In the genomic region with DNA sequence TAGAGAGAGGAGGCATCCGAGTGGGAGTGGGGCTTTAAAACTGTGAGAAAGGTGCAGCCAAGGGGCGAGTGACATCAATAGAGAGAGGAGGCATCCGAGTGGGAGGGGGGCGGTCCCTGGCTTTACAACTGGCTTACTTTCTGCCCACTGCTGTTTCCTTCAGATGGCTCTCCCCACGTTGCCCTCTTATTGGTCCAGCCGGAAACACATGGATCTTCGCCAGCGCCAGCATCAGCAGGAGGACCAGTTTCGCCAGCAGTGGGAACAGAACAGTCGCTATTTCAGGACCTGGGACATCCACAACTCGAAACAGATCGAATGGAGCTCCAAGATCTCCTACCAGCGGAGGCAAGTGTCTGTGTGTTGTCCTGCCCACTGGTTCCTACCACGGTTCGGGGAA, we compare ENCODE assay signal across 9 mouse cellular contexts. TPM values are rescaled to one million over a fixed set of nuclear protein-coding genes. Genes with fewer than 3 reads are reported as not detected.
DNase-seq lines count a peak whose midpoint lies in the region; ATAC-seq and TF ChIP-seq lines count a peak whose summit lies in the region.
"Had no signal": no experiment of that assay in that cellular context is flagged by ENCODE, and none has a peak within 500 bp of the region (broad histone marks: within the 10 kb centered on the region; RNA-seq: fewer than 3 reads in every experiment).

No protein-coding gene starts in this region.

- no peak for DNase-seq in heart, postnatal 14 days
- no peak for DNase-seq in right cerebral cortex, postnatal 10 days (ENCODE audit: low spot score in 2 of 2)
- DNase-seq in kidney, postnatal 25 days, result no peak
- DNase-seq: layer of hippocampus, adult 9-11 months had no signal

- TF ChIP-seq EP300 in ES-Bruce4 (IDR thresholded peaks at IDR 0.05; ENCODE audit: insufficient read depth, low read depth, low read length), result no peak

- H3K4me1 ChIP-seq in heart, embryonic 11.5 days (ENCODE audit: control insufficient read depth, insufficient read depth, low read length), result peaks cover 9% of the 10 kb centered on the region
- peaks cover 2% of the 10 kb centered on the region for H3K4me1 ChIP-seq in ES-Bruce4 (ENCODE audit: control insufficient read depth, insufficient read depth, low read length)
- H3K4me1 ChIP-seq in forebrain, embryonic 15.5 days, result peaks cover 11% of the 10 kb centered on the region

- peaks cover 8% of the 10 kb centered on the region for H3K36me3 ChIP-seq in heart, embryonic 11.5 days (ENCODE audit: control insufficient read depth, insufficient read depth, low read length)
- H3K36me3 ChIP-seq in ES-Bruce4 (ENCODE audit: control insufficient read depth, insufficient read depth, low read length, poor library complexity, severe bottlenecking) (peaks cover 12% of the 10 kb centered on the region), macrophage (ENCODE audit: inconsistent target) (peaks cover 23% of the 10 kb centered on the region; the same call in 1 of the 2 replicates)
- H3K36me3 ChIP-seq in forebrain, embryonic 15.5 days, result peaks cover 24% of the 10 kb centered on the region

- TF ChIP-seq CTCF in ES-Bruce4 (IDR thresholded peaks at IDR 0.05; ENCODE audit: low read depth, low read length), result no peak

- no peak for ATAC-seq in heart, embryonic 11.5 days (replicated peaks; ENCODE audit: insufficient number of reproducible peaks, low FRiP score, low TSS enrichment)
- no peak for ATAC-seq in forebrain, embryonic 15.5 days (replicated peaks)
- ATAC-seq in megakaryocyte-erythroid progenitor cell, adult 5-6 weeks (replicated peaks; ENCODE audit: low FRiP score, low TSS enrichment, poor library complexity, severe bottlenecking), result no peak

- 52% methylated on average over 15 of the region's 15 CpGs for WGBS in heart, embryonic 11.5 days (ENCODE audit: insufficient replicate concordance)
- 53% methylated on average over 15 of the region's 15 CpGs for WGBS in forebrain, embryonic 15.5 days
- 54% methylated on average over 15 of the region's 15 CpGs for WGBS in macrophage (ENCODE audit: missing documents)

- H3K9ac ChIP-seq in heart, embryonic 11.5 days (ENCODE audit: low read depth, low read length), result 0 out of 2 replicates have a peak overlapping the region, but pooled peaks have one; percentile 79
- H3K9ac ChIP-seq in ES-Bruce4 (ENCODE audit: low read depth, poor library complexity, severe bottlenecking), result peak overlapping the region; percentile 34
- peak overlapping the region; percentile 82 for H3K9ac ChIP-seq in forebrain, embryonic 15.5 days (replicated peaks)

- peaks cover 6% of the 10 kb centered on the region; the same call in 1 of the 2 replicates for H3K79me2 ChIP-seq in macrophage (ENCODE audit: inconsistent target)

- H3K4me3 ChIP-seq in heart, embryonic 11.5 days (ENCODE audit: low read depth, low read length), result peak overlapping the region; percentile 88
- H3K4me3 ChIP-seq in ES-Bruce4 (ENCODE audit: low read depth, low read length) (peak overlapping the region; percentile 38; the same call in 1 of the 2 replicates), macrophage (ENCODE audit: inconsistent target) (peak overlapping the region; percentile 82)
- peak overlapping the region; percentile 99 for H3K4me3 ChIP-seq in forebrain, embryonic 15.5 days

- TF ChIP-seq POLR2A in ES-Bruce4 (IDR thresholded peaks at IDR 0.05; ENCODE audit: insufficient read depth, low read length), result no peak

- H3K27me3 ChIP-seq in heart, embryonic 11.5 days (ENCODE audit: control insufficient read depth, insufficient read depth, low read length), result no peaks in the 10 kb centered on the region
- H3K27me3 ChIP-seq in ES-Bruce4 (ENCODE audit: control insufficient read depth, insufficient read depth, low read length, poor library complexity, severe bottlenecking), result no peaks in the 10 kb centered on the region
- H3K27me3 ChIP-seq in forebrain, embryonic 15.5 days, result no peaks in the 10 kb centered on the region

- intact Hi-C loops in heart, postnatal 14 days (cut with DNase I), result loop anchor here (5.0 kb wide), 2 partner anchors 94 to 194 kb away; no protein-coding TSS in a partner anchor

- no peaks in the 10 kb centered on the region for H3K9me3 ChIP-seq in heart, embryonic 11.5 days (replicated peaks; ENCODE audit: control insufficient read depth, low read length)
- no peaks in the 10 kb centered on the region for H3K9me3 ChIP-seq in ES-Bruce4 (replicated peaks; ENCODE audit: control insufficient read depth, insufficient read depth, low read length, poor library complexity, severe bottlenecking)
- no peaks in the 10 kb centered on the region for H3K9me3 ChIP-seq in forebrain, embryonic 15.5 days

- peak overlapping the region; percentile 85 for H3K4me2 ChIP-seq in heart, embryonic 11.5 days
- peak overlapping the region; percentile 62 for H3K4me2 ChIP-seq in forebrain, embryonic 15.5 days (replicated peaks)

- H3K27ac ChIP-seq in heart, embryonic 11.5 days (ENCODE audit: low read depth, low read length), result no peak overlapping the region
- H3K27ac ChIP-seq in ES-Bruce4 (ENCODE audit: insufficient read depth, low read length) (no peak overlapping the region), macrophage (no peak overlapping the region)
- H3K27ac ChIP-seq in forebrain, embryonic 15.5 days (replicated peaks), result no peak overlapping the region

RNA-seq across cellular contexts. Expression of a gene that starts 0.9 kb away (rescaled TPM):
- 8.0 and 8.3 TPM in 2 replicates for polyA plus RNA-seq in heart, embryonic 11.5 days (2014; fragmentation: Nextera tagmentation; extraction: Ambion mirVana)
- total RNA-seq in heart, postnatal 14 days (2021), result 1 to 10 TPM; 4.7 to 5.3 TPM
- polyA plus RNA-seq in ES-Bruce4 (2011; ENCODE audit: insufficient read depth, insufficient read length, low read depth, missing spikeins) (11.2 and 11.5 TPM in 2 replicates), macrophage (2018) (5.0 to 7.6 TPM (median 6.4 TPM) in 3 replicates)
- polyA plus RNA-seq in forebrain, embryonic 15.5 days (2015; fragmentation: Nextera tagmentation; extraction: Ambion mirVana), result 14.8 and 16.7 TPM in 2 replicates
- 10 to 100 TPM in 22 of 26 experiments, 1 to 10 TPM in 4; 9.0 to 63.3 (median 24.2) TPM for total RNA-seq in macrophage (2018; cell fraction: chromatin; rRNA removed)
- 1 to 10 TPM; 1.8 to 7.3 (median 5.1) TPM for total RNA-seq in macrophage (2018; cell fraction: cytosol; rRNA removed)
- 10 to 100 TPM in 15 of 26 experiments, 1 to 10 TPM in 11; 3.9 to 30.7 (median 12.1) TPM for total RNA-seq in macrophage (2018; cell fraction: nucleus; rRNA removed)
- total RNA-seq in megakaryocyte-erythroid progenitor cell, adult 5-6 weeks (2014; fragmentation: Nextera tagmentation), result 19.9 and 20.3 TPM in 2 replicates
- 11.8 and 16.3 TPM in 2 replicates for total RNA-seq in megakaryocyte-erythroid progenitor cell, adult 5-6 weeks (2017)

RNA-seq across cellular contexts. Expression of a gene that starts 17.7 kb away (rescaled TPM):
- polyA plus RNA-seq in heart, embryonic 11.5 days (2014; fragmentation: Nextera tagmentation; extraction: Ambion mirVana), result 55.7 and 57.1 TPM in 2 replicates
- 10 to 100 TPM; 17.1 to 18.8 TPM for total RNA-seq in heart, postnatal 14 days (2021)
- 60.0 and 61.9 TPM in 2 replicates for polyA plus RNA-seq in ES-Bruce4 (2011; ENCODE audit: insufficient read depth, insufficient read length, low read depth, missing spikeins)
- 36.9 and 39.6 TPM in 2 replicates for polyA plus RNA-seq in forebrain, embryonic 15.5 days (2015; fragmentation: Nextera tagmentation; extraction: Ambion mirVana)
- 10 to 100 TPM in 22 of 26 experiments, 1 to 10 TPM in 4; 6.8 to 33.1 (median 21.6) TPM for total RNA-seq in macrophage (2018; cell fraction: chromatin; rRNA removed)
- total RNA-seq in macrophage (2018; cell fraction: cytosol; rRNA removed), result 100 to 1,000 TPM; 176 to 408 (median 256) TPM
- 100 to 1,000 TPM in 1 of 26 experiments, 10 to 100 TPM in 25; 26.3 to 110 (median 56.0) TPM for total RNA-seq in macrophage (2018; cell fraction: nucleus; rRNA removed)
- polyA plus RNA-seq in macrophage (2018), result 289 to 530 TPM (median 368 TPM) in 3 replicates
- 56.0 and 67.5 TPM in 2 replicates for total RNA-seq in megakaryocyte-erythroid progenitor cell, adult 5-6 weeks (2014; fragmentation: Nextera tagmentation)
- total RNA-seq in megakaryocyte-erythroid progenitor cell, adult 5-6 weeks (2017), result 29.3 and 35.2 TPM in 2 replicates

RNA-seq across cellular contexts. Expression of a gene that starts 50.3 kb away (rescaled TPM):
- polyA plus RNA-seq in heart, embryonic 11.5 days (2014; fragmentation: Nextera tagmentation; extraction: Ambion mirVana), result 0.87 and 0.97 TPM in 2 replicates
- total RNA-seq in heart, postnatal 14 days (2021), result 1 to 10 TPM; 5.8 to 5.9 TPM
- polyA plus RNA-seq in ES-Bruce4 (2011; ENCODE audit: insufficient read depth, insufficient read length, low read depth, missing spikeins) (3.9 and 4.2 TPM in 2 replicates), macrophage (2018) (4.4 to 12.1 TPM (median 7.1 TPM) in 3 replicates)
- polyA plus RNA-seq in forebrain, embryonic 15.5 days (2015; fragmentation: Nextera tagmentation; extraction: Ambion mirVana), result 0.56 and 0.88 TPM in 2 replicates
- total RNA-seq in macrophage (2018; cell fraction: chromatin; rRNA removed), result 10 to 100 TPM in 22 of 26 experiments, 1 to 10 TPM in 4; 4.9 to 48.1 (median 27.0) TPM
- total RNA-seq in macrophage (2018; cell fraction: cytosol; rRNA removed), result 1 to 10 TPM; 1.6 to 9.9 (median 5.4) TPM
- total RNA-seq in macrophage (2018; cell fraction: nucleus; rRNA removed), result 10 to 100 TPM in 17 of 26 experiments, 1 to 10 TPM in 9; 3.5 to 37.8 (median 15.3) TPM
- 0.15 and 0.20 TPM in 2 replicates for total RNA-seq in megakaryocyte-erythroid progenitor cell, adult 5-6 weeks (2014; fragmentation: Nextera tagmentation)
- 0.52 TPM in 1 of 2 replicates, not detected in the other for total RNA-seq in megakaryocyte-erythroid progenitor cell, adult 5-6 weeks (2017)

Comparison
In these comparisons a context has a peak if more than half of its experiments do, and no peak if none do; other contexts are left out.
1. H3K4me3 ChIP-seq: peak in every context shown above with its lines; median percentile 99 in forebrain, embryonic 15.5 days; 88 in heart, embryonic 11.5 days; 82 in macrophage; 38 in ES-Bruce4.